Mouse (Mus musculus) adipocyte (in vitro differentiated cells): Measurements from ENCODE around the gene Pomt1.

Source experiments
- DNase-seq: peaks from one replicate; pipeline ENCODE4 v3.0.0-alpha.2; 2016; ENCODE audit warnings: low spot score

Gene Pomt1

DNA sequence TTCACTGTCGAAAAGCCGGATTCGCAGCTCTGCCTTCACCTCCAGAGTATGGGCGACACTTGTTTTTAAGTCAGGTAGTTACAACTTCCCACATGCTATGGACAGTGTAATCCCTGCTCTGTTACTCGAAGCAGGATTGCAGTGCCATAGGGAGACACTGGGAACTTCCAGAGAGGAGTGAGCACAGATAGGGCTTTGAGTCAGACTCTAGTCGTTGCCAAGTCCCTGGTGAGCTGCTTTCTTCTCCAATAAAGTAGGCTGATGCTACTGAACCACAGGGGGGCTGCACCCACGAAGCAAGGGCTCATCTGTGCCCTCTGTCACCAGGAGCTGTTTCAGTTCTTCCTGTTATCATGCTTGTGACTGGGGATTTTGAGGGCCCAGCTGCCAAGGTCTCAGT, 14.8 kb upstream of the Pomt1 start:
- no peak for DNase-seq

DNA sequence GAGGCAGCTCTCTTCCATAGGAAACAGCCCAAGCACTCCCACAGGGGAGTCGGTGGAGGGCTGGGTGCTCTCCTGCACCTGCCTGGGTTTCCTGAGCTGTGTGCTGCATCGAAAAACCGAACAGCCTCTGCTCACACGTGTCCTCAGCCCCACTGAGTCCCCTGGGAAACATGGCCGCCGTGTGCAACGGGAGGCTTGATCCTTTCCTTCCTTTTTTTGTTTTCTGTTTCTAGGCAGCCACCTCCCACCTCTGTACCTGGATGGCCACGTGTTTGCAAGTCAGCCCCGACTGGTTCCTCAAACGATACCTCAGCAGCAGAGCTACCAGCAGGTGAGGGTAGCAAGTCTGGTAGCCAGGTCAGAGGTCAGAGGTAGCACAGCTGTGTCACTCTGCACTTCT, 14.3 kb upstream of the Pomt1 start:
- no peak for DNase-seq

DNA sequence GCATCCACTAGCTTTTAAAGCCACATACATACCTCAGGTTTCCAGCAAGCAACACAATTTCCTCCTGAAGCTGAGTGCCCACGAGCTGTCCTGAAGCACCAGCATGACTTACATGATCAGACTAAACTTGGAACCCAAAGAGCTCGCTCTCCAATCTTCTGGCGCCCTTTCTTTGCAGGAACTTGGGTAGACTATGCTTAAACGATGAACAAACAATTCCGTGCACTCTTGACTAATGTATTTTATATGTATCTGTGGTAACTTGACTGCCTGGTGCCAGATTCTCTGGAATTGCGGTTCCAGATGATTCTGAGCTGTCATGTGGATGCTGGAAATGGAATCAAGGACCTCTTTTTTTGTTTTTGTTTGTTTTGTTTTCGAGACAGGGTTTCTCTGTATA, 957 bp upstream of the Pomt1 start:
- peak; percentile 35 for DNase-seq

DNA sequence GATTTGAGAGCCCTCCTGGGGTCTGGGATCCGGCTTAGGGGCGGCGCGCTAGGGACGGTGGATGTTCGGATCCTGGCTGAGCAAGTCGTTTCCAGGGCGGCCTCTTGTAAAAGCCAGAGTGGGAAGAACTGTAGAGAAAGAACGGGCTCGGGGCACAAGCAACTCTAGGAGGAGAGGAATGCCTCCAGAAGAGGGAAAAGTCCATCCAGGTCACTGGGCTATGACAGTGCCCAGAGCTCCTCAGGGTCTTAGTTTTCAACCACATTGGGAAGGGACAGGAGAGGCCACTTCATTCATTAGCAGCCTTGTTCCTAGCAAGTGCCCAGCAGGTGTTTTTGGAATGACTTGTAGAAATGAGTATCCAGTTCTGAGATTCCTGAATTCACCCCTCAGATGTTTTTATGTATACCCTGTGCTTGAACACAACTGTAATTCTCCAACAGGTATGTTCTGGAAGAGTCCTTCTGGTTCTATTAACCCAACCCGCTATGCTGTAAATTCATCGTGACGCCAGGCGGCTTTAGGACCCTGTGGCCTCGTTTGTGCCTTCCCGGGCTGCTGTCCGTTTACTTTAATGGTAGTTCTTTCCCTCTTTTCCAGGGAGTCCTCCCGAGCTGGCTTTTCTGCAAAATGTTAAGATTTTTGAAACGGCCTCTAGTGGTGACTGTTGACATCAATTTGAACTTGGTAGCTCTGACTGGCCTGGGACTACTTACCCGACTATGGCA, 534 bp downstream of the Pomt1 start:
- DNase-seq, result peak; percentile 93

DNA sequence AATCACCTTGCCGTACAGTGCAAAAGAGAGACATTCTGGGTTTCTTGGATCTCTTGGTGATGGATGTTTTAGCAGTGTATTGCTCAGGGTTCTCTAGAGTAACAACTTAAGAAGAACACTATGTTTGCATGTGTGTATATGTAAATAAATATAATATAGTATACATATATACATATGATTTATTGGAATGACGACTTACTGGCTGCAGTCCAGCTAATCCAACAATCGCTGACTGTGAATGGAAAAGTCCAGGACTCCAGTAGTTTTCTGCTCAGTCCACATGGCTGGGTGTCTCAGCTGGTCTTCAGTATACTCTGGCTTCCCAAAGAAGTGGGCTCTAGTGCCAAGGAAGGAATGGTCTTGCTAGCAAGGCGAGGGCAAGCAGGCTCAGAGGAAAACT, 1.2 kb downstream of the Pomt1 start:
- no peak for DNase-seq

DNA sequence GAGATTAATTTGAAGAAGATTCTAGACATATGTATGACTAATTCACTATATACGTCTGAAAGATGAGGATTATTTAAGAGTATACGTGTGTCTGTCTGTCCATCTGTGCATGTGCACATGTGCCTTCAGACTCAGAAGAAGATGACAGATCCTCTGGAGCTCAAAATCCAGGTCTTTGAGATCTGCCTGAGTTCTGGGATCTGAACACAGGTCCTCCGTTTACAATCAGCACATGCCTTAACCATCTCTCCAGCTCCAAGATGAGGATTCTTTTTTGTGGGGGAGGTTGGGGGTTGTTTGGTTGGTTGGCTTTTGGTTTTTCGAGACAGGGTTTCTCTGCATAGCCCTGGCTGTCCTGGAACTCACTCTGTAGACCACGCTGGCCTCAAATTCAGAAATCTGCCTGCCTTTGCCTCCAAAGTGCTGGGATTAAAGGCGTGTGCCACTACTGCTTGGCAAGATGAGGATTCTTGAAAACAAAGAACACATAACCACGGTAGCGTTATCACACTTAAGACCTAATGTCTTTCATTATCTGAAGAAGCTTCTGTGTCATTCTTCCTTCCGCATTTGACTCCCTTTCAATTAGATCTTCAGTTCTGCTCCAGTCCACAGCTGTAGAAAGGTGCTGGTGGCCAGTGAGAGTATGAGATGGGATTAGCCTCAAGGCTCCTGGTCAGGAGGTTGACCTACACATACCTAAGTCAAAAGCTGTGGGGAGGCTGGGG, 2.5 kb downstream of the Pomt1 start:
- no peak for DNase-seq

DNA sequence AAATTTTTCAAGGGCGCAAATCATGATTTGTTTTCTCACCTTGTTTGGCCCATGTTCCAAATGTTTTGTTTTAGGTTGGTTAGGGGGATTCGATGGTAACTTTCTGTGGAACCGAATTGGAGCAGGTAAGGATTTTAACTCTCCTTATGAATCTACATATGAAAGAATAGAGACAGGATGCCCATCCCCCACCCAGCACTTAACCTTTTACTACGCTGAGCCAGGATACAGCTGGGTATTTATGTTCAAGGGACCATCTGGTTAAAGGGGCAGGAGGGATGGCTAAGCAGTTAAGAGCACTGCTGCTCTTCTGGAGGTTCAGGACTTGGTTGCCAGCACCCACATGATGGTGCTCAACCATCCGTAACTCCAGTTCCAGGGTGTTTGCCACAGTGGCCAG, 4.2 kb downstream of the Pomt1 start:
- no peak for DNase-seq

DNA sequence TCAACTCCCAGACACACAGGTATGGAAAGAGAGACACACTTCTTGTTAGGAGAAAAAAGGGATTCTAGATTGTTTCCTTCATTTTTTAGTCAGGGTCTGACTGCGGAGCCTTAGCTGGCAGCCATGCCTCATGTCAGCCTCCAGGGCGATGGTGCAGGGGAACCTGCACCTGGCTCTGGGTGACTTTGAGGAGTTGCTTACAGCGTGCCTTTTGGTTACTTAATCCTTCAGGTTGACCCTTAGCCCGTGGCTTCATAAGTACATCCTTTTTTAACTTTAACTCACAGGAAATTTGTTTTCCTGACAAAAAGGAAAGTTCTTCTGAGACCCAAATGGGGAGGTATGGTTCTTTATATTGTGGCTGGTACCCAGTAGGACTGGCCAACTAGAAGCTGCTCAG, 6.6 kb downstream of the Pomt1 start:
- no peak for DNase-seq

DNA sequence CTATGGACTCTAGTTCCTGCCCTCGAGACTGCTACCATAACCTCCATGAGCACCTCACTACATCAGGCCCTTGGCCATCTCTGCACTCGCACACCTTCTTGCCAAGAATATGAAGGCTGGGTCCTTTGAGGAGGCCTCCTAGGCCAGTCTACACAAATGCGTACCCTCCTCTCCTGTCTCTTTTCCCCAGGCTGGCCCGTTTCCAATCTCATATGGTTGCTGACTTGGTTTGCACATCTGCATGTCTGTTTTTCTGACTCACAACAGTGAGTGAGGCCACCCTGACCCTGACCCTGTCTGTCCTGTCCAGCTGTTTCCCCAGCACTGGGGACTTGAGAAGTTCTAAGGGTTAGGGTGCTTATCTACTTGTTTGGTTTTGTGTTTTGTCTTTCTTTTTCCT, 10.4 kb downstream of the Pomt1 start:
- DNase-seq, result no peak

DNA sequence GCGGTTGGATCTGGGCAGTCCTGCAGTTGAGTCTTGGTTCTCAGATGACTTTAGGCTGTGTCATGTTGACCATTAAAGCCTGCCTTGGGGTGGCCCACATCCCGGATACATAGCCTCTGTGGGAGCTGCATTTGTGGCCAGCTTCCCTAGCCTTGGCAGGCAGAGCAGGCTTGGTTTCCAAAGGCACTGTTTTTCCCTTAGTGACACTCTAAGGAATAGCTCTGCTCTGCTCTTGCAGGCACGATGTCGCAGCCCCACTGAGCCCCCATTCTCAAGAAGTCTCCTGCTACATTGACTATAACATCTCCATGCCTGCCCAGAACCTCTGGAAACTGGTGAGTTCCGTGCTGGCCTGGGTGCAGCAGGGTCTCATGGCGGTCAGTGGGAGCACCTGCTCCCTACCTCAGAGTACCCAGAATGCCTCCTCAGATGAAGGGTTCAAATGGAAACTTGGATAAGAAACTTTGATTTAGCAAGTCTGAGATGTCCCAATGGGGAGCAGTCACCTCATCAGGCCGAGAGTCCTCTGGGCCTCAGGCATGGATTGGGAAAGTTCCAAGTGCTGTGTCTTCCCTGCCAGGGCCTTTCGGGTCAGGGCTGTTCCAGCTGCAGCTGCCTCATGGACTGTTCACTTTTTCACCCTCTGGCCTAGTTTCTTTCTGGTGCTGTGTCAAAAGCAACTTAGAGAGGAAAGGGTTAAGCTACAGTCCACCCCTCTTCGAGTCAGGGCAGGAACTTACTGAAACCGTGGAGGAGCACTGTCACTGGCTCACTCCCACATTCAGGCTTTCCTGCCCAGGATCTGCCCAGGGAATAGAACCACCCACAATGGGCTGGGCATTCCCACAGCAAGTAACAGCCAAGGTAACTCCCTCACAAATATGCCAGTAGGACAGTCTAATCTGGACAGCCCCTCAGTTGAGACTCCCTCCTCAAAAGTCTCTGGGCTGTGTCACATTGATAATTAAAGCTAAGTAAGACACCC, 12.3 kb downstream of the Pomt1 start:
- peak; percentile 99 for DNase-seq

DNA sequence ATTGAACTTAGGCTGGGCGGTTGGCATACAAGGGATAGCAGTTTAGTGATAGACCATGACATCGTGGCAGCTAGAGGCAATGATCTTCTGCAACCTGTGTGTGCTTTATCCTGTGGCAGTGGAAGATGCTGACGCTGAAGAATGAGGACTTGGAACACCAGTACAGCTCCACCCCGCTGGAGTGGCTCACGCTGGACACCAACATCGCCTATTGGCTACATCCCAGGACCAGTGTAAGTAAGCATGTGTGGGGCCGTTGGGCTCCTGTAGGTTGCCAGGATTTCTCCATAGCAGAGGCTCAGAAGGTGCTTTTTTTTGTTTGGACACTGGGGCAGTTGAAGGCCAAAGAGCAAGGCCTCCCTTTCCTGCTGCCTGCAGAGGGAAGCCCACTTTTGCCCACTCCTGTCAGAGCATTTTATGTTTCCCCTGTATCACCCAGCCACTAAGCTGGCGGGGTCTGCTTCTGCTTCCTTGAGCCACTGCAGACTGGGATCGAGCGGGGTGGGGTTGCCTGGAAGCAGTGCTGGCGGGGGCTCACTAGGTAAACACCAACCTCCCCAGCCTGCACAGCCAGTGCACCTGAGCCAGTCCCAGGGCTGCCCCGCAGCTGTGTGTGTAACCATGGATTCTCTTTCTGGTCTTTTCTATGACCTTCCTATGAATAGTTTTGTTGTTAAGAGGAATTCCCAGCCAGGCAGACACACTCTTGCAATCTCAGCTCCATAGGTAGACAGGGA, 15.6 kb downstream of the Pomt1 start:
- DNase-seq, result peak; percentile 83

DNA sequence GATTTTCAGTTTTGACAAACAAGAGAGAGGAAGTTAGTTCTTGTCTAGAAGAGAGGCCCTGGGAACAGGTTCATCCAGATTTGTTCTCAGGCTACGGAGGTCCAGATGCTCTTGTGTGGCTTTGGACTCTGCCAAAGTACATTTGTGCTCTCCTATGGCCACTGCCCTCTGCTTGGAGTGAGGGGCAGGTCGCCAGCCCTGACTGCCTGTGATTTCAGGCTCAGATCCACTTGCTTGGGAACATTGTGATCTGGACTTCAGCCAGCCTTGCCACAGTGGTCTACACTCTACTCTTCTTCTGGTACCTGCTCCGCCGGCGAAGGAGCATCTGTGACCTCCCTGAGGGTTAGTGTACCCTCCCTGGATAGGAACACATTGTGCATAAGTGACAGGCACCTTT, 16.3 kb downstream of the Pomt1 start:
- DNase-seq, result no peak

DNA sequence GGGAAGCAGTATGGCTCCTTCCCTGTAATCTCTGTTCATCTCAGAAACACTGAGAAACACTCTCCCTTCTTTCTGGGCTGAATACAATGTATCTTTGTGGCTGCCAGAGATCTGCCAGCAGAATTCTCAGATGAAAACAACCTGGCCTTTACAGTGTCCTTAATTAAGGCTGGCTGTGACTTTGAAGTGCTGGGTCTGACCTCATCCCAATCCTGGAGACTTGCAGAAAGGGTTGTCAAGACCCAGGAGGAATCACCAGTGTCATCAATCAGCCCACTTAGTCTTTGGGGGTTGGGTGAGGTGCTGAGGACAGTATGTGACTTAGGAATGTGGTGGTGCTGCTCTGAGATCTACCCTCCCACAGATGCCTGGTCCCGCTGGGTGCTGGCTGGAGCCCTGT, 17.0 kb downstream of the Pomt1 start:
- DNase-seq, result no peak

DNA sequence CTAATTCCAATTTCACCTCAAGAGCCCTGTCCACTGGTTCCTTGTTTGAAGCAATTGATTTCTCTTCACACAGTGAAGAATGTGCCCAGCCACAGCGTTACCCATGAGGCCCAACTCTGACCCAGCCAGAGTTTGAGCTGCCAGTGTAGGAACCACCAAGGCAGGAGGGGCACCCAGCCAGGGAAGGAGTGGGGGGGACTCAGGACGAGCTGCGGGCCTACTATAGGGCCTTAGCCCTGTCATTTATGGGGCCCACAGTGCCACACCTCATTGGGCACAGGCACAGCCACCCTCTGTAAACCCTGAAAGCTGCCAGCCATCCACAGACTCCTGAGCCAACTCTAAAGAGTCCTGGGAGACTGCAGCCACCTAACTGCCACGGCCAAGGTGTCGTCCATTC, 18.2 kb downstream of the Pomt1 start:
- DNase-seq, result no peak

DNA sequence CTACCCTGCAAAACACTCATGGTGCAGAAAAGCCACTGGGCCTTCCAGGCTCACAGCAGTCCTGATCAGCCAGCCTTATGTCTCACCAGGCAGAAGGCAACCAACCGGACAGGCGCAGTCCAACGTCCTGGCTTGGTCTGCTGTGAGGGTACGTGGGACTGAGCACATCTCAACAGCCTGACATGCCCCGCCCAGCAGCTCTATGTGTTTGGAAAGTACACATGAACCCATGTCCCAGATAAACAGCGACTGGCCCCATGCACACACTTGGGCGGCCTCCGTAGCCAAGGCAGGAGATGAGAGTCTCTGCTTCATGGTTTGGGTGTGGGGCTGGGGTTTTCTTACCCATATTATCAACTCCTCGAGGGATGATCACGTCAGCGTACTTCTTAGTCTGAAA, 19.9 kb downstream of the Pomt1 start:
- peak; percentile 85 for DNase-seq

DNA sequence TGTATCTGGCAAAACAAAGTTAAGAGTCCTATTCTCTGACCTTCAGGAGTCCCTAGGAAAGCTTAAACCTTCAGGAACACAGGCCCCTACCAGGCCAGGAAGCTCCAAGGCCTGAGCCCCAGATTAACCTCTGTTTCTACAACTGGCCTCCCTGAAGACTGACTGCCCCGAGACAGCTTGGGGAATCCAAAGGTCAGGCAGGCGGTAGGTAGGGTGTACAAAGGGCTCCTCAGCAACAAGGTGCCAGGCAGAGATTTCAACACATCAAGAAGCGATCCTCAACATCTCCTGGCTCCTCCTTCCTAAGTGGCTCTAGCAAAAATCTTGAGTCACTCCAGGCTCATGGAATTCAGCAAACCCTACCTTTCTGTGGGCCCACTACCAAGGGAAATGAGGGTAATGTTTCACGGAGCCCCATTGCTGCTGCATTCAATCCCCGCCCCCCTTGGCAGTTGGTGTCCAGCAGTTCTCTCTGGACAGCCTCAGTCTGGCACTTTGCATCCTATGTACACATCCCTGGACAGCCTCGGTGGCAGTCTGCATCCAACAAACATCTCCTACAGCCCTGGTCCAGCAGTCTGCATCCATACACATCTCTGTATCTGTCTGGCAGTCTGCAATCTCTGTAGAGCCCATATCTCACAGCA, 22.6 kb downstream of the Pomt1 start:
- DNase-seq, result peak; percentile 73

DNA sequence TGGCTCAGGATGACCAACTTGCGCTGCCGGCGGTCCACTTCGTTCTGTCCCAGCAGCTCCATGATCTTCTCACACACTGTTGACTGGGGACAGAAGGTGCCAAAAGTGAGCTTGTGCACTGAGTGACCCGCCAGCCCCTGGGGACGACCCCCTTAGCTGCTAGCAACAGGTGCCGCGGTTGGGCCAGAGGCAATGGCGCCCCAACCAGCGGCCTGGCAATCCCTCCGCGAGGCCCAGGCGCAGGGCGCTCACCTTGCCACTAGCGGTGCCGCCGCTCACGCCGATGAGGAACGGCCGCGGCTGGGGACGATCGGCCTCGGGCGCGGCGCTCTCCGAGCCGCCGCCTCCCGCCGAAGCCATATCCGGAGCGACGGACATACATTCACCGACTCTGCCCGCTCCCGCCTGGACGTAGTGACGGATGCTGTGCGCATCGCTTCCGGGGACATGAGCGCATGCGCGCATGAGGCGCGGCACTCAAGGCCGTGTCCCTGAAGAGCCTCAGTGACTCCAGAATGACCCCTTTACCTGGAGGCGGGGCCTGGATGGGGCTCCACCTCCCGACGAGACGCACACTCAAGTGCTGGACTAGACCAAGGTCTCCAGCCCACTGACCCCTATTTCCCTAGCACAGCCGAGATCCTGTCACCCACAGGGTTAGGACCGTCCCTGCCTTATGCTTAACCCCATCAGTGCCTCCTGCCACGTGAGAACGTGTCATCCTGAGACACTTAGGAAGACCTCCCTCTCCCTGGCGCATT, 23.4 kb downstream of the Pomt1 start, which contains the start of gene Uck1:
TSS of gene Uck1 (minus strand) at position 503 of the 761 bp plus-strand sequence.
- DNase-seq, result peak; percentile 91

DNA sequence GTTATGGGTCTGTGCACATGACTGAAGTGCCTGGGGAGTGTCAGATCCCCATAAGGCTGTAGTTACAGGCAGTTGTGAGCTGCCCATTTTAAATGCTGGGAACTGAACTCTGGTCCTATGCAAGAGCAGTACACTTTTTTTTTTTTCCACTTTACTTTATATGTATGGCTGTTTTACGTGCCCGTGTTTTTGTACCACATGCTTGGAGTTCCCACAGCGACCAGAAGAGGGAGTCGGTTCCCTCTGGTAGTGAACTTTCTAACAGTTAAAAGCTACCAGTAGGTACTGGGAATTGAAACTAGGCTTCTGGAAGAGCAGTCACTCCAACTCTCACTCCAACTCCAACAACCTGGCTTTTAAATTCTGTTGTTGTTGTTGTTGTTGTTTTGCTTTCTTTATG, 24.2 kb downstream of the Pomt1 start:
- DNase-seq, result peak; percentile 44

DNA sequence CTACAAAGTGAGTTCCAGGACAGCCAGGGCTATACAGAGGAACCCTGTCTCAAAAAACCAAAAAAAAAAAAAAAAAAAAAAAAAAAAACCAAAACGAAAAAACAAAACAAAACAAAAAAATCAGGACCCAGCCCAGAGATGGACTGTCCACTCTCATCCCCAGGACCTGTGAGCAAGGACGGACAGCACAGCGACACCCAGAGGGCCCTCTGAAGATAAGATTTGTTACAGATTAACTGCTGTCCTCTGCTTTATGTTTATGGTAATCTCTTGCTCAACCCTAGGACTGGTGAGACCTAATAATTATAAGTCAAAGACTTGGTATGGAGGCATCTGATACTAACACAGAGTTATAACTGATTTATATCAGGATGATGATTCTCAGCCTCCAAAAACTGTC, 39.4 kb downstream of the Pomt1 start:
- no peak for DNase-seq

DNA sequence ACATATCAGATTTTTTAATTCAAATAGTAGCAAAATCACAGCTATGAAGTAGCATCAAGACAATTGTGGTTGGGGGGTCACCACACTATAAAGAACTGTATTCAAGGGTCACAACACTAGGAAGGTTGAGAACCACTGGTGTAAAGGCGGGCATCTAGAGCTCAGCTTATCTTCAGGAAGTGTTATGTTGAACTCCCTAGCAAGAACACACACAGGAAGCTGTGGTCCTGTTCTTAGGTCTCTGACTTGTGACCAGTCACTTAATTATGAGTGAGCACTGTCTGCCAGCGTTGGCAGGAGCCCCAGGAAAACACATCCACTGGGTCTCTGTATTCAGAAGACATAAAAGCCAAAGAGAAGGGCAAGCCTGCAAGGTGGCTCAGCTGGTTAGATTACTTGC, 45.9 kb downstream of the Pomt1 start:
- DNase-seq, result no peak

DNA sequence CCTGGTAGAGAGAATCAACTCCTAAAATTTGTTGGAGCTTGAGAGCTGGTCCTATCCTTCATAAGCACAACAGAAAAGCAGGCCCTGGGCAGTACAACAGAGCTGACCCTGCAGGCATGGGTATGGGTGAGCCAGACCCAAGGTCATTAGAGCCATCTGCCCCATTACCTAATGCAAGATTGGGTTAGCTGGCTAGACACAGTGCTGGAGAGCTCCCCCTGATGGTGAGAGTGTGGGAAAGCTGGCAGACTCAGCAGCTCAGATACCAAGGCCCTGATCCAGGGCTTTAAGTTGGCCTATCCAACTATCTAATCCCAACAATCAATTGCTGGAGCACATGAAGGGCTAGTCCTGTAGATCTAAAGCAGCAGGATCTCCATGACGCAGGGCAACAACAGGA, 46.3 kb downstream of the Pomt1 start:
- peak; percentile 92 for DNase-seq
